Mouse (Mus musculus): ENCODE measurements at regions not wholly inside any gene's neighbourhood (a gene's known extent, or its start where the extent isn't known, plus 50 kb on each side); places are given as distances from the start of the nearest gene placed in this dataset.

GRCm38 (mm10) chr13:47716265-47716664 is 544.8 kb upstream of the Id4 start:
- Histone ChIP-seq H3K4me2 (ENCODE audit: low read depth, low read length) (no peak overlapping the region), H3K9ac (replicated peaks; ENCODE audit: low read depth, low read length) (no peak overlapping the region), H3K4me3 (ENCODE audit: low read depth, low read length) (no peak overlapping the region), H3K27ac (ENCODE audit: low read depth, low read length) (no peak overlapping the region), H3K9me3 (ENCODE audit: control insufficient read depth, low read length) (no peaks in the 10 kb centered on the region), H3K27me3 (ENCODE audit: control insufficient read depth, insufficient read depth, low read length) (no peaks in the 10 kb centered on the region), H3K4me1 (ENCODE audit: control insufficient read depth, insufficient read depth, low read length) (no peaks in the 10 kb centered on the region), H3K36me3 (ENCODE audit: control insufficient read depth, insufficient read depth, low read length) (no peaks in the 10 kb centered on the region)
- ATAC-seq (ENCODE audit: low read depth), result no peak
- 72% methylated on average over 4 of the region's 4 CpGs for WGBS

- Histone ChIP-seq H3K27ac (ENCODE audit: low read depth, low read length) (no peak overlapping the region), H3K9ac (replicated peaks; ENCODE audit: low read depth, low read length) (no peak overlapping the region), H3K4me2 (ENCODE audit: low read depth, low read length) (no peak overlapping the region), H3K4me1 (ENCODE audit: control insufficient read depth, insufficient read depth, low read length) (no peaks in the 10 kb centered on the region), H3K36me3 (ENCODE audit: control insufficient read depth, insufficient read depth, low read length) (no peaks in the 10 kb centered on the region), H3K4me3 (ENCODE audit: low read depth, low read length) (no peak overlapping the region), H3K9me3 (ENCODE audit: control insufficient read depth, low read length) (no peaks in the 10 kb centered on the region), H3K27me3 (ENCODE audit: control insufficient read depth, insufficient read depth, low read length) (no peaks in the 10 kb centered on the region)
- ATAC-seq (ENCODE audit: low read depth), result no peak
- WGBS, result 98% methylated on average over 2 of the region's 2 CpGs
These were observed 540.4 kb upstream of the Id4 start for GRCm38 (mm10) chr13:47720645-47721044.

DNA sequence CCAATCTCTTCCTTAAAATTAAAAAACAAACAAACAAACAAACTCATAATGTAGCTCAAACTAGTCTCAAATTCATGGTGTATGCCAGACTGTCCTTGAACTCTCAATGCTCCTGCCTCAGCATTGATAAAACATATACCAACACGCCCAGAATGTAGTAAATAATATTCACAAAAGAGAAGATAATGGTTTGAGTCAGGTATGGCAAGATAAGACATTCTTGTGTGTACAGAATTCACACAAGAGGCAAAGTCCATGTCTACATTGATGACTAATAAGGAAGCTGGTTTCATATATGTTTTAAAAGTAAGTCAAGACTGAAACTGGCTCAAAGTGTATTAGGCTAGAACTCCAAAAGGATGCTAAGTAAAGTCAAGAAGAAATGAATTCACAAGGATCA is 526.6 kb upstream of the Id4 start:
- H3K27ac ChIP-seq (ENCODE audit: low read depth, low read length), result no peak overlapping the region
- no peak overlapping the region for H3K9ac ChIP-seq (replicated peaks; ENCODE audit: low read depth, low read length)
- WGBS, result 80% methylated on average over 1 of the region's 1 CpGs
- no peaks in the 10 kb centered on the region for H3K4me1 ChIP-seq (ENCODE audit: control insufficient read depth, insufficient read depth, low read length)
- ATAC-seq (ENCODE audit: low read depth), result no peak
- no peaks in the 10 kb centered on the region for H3K27me3 ChIP-seq (ENCODE audit: control insufficient read depth, insufficient read depth, low read length)
- H3K4me3 ChIP-seq (ENCODE audit: low read depth, low read length), result no peak overlapping the region
- H3K9me3 ChIP-seq (ENCODE audit: control insufficient read depth, low read length), result no peaks in the 10 kb centered on the region
- no peak overlapping the region for H3K4me2 ChIP-seq (ENCODE audit: low read depth, low read length)
- no peaks in the 10 kb centered on the region for H3K36me3 ChIP-seq (ENCODE audit: control insufficient read depth, insufficient read depth, low read length)

GRCm38 (mm10) chr13:47735426-47736063 is 525.5 kb upstream of the Id4 start:
- no peaks in the 10 kb centered on the region for H3K27me3 ChIP-seq (ENCODE audit: control insufficient read depth, insufficient read depth, low read length)
- H3K9me3 ChIP-seq (ENCODE audit: control insufficient read depth, low read length), result no peaks in the 10 kb centered on the region
- no peak overlapping the region for H3K9ac ChIP-seq (replicated peaks; ENCODE audit: low read depth, low read length)
- peak overlapping the region; percentile 44; the same call in 1 of the 2 replicates for H3K27ac ChIP-seq (ENCODE audit: low read depth, low read length)
- no peak overlapping the region for H3K4me2 ChIP-seq (ENCODE audit: low read depth, low read length)
- WGBS, result 41% methylated on average over 8 of the region's 8 CpGs
- no peak overlapping the region for H3K4me3 ChIP-seq (ENCODE audit: low read depth, low read length)
- H3K36me3 ChIP-seq (ENCODE audit: control insufficient read depth, insufficient read depth, low read length), result no peaks in the 10 kb centered on the region
- ATAC-seq (ENCODE audit: low read depth), result no peak
- H3K4me1 ChIP-seq (ENCODE audit: control insufficient read depth, insufficient read depth, low read length), result no peaks in the 10 kb centered on the region

- no peaks in the 10 kb centered on the region for H3K36me3 ChIP-seq (ENCODE audit: control insufficient read depth, insufficient read depth, low read length)
- no peaks in the 10 kb centered on the region for H3K9me3 ChIP-seq (ENCODE audit: control insufficient read depth, low read length)
- H3K4me3 ChIP-seq (ENCODE audit: low read depth, low read length), result no peak overlapping the region
- no peaks in the 10 kb centered on the region for H3K27me3 ChIP-seq (ENCODE audit: control insufficient read depth, insufficient read depth, low read length)
- H3K4me2 ChIP-seq (ENCODE audit: low read depth, low read length), result no peak overlapping the region
- no peaks in the 10 kb centered on the region for H3K4me1 ChIP-seq (ENCODE audit: control insufficient read depth, insufficient read depth, low read length)
- H3K27ac ChIP-seq (ENCODE audit: low read depth, low read length), result no peak overlapping the region
- H3K9ac ChIP-seq (replicated peaks; ENCODE audit: low read depth, low read length), result no peak overlapping the region
- no peak for ATAC-seq (ENCODE audit: low read depth)
These were observed 512.1 kb upstream of the Id4 start for GRCm38 (mm10) chr13:47748906-47749305.

DNA sequence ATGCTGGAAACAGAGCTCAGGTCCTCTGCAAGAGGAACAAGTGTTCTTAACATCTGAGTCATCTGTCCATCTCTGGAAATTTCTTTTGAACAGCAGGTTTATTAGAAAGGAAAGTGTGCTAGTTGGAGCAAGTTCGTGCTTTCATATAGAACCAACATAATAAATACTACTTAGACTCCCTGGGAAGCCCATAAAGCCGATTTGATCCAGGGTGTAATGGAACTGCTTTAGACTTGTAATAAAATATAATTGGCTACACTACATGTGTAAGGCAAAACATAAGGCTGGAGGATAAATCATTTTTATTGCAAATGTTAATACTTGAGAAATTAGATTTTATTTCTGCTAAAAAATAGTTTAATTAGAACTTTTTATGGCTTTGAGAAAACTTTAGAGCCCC is 510.0 kb upstream of the Id4 start:
- Histone ChIP-seq H3K9ac (replicated peaks; ENCODE audit: low read depth, low read length) (no peak overlapping the region), H3K4me2 (ENCODE audit: low read depth, low read length) (no peak overlapping the region), H3K9me3 (ENCODE audit: control insufficient read depth, low read length) (no peaks in the 10 kb centered on the region), H3K27me3 (ENCODE audit: control insufficient read depth, insufficient read depth, low read length) (no peaks in the 10 kb centered on the region), H3K27ac (ENCODE audit: low read depth, low read length) (no peak overlapping the region), H3K36me3 (ENCODE audit: control insufficient read depth, insufficient read depth, low read length) (no peaks in the 10 kb centered on the region), H3K4me1 (ENCODE audit: control insufficient read depth, insufficient read depth, low read length) (no peaks in the 10 kb centered on the region), H3K4me3 (ENCODE audit: low read depth, low read length) (no peak overlapping the region)
- 34% methylated on average over 2 of the region's 2 CpGs for WGBS
- ATAC-seq (ENCODE audit: low read depth), result no peak

DNA sequence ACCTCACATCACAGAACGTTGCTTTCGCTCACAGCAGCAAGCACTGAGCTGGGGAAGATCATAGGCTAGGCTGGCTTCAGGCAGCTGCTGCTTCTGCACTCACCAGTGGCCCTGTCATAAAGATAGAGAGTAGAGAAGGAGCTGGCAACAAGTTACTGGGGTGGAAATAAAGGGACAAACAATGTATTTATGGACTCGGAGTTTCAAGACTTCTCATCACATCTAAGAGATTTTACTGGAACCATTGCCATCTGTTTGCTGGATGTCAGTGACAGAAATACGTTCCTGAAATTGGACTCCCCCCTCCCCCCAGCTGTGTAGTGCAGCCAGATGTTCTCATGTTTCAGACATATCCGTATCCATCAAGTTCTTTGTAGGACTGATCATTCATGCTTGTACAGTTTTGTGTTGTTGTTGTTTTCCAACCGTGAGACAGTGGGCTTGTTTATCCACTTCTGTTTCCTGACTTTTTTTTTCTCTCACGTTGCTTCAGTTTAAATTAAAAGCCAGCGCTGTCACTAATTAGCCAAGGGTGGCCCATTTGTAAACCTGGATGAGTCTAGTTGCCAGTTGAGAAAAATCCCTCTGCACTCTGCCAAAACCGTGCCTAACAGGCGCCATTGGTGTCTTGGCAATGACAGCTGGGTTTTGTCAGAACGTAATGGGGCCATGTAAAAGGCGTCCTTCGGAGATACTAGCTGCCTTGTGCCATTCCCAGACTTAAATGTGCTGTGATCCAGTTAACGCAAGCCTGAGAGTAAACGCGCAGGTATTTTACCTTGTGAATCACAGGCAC is 496.0 kb upstream of the Id4 start:
- WGBS, result 60% methylated on average over 16 of the region's 16 CpGs
- H3K9ac ChIP-seq (replicated peaks; ENCODE audit: low read depth, low read length), result no peak overlapping the region

GRCm38 (mm10) chr13:47768963-47769527 is 492.0 kb upstream of the Id4 start:
- H3K4me1 ChIP-seq (ENCODE audit: control insufficient read depth, insufficient read depth, low read length), result no peaks in the 10 kb centered on the region
- ATAC-seq (ENCODE audit: low read depth), result no peak
- H3K9ac ChIP-seq (replicated peaks; ENCODE audit: low read depth, low read length), result no peak overlapping the region
- H3K9me3 ChIP-seq (ENCODE audit: control insufficient read depth, low read length), result no peaks in the 10 kb centered on the region
- H3K36me3 ChIP-seq (ENCODE audit: control insufficient read depth, insufficient read depth, low read length), result no peaks in the 10 kb centered on the region
- no peak overlapping the region for H3K4me2 ChIP-seq (ENCODE audit: low read depth, low read length)
- no peaks in the 10 kb centered on the region for H3K27me3 ChIP-seq (ENCODE audit: control insufficient read depth, insufficient read depth, low read length)
- H3K27ac ChIP-seq (ENCODE audit: low read depth, low read length), result no peak overlapping the region
- WGBS, result 84% methylated on average over 9 of the region's 9 CpGs
- H3K4me3 ChIP-seq (ENCODE audit: low read depth, low read length), result no peak overlapping the region

More for the DNA sequence above, 496.0 kb upstream of the Id4 start:
- H3K27ac ChIP-seq (ENCODE audit: low read depth, low read length), result no peak overlapping the region; the same call in 1 of the 2 replicates
- H3K9me3 ChIP-seq (ENCODE audit: control insufficient read depth, low read length), result no peaks in the 10 kb centered on the region
- no peaks in the 10 kb centered on the region for H3K27me3 ChIP-seq (ENCODE audit: control insufficient read depth, insufficient read depth, low read length)
- no peaks in the 10 kb centered on the region for H3K4me1 ChIP-seq (ENCODE audit: control insufficient read depth, insufficient read depth, low read length)
- H3K4me2 ChIP-seq (ENCODE audit: low read depth, low read length), result no peak overlapping the region
- H3K4me3 ChIP-seq (ENCODE audit: low read depth, low read length), result no peak overlapping the region
- ATAC-seq (ENCODE audit: low read depth), result no peak
- H3K36me3 ChIP-seq (ENCODE audit: control insufficient read depth, insufficient read depth, low read length), result no peaks in the 10 kb centered on the region

Data from neural tube, embryonic 14.5 days (tissue).